Mouse (Mus musculus) C2C12 (cell line): ENCODE results near the gene 7530416G11Rik. TPM values are rescaled to one million over a fixed set of nuclear protein-coding genes. Genes with fewer than 3 reads are reported as not detected.

Source experiments
- H3K27me3 ChIP-seq: one replicate; pipeline ENCODE4 v1.6.1; 2011; ENCODE audit not compliant: control insufficient read depth, insufficient read depth, insufficient read length
- H3K36me3 ChIP-seq: one replicate; pipeline ENCODE4 v1.6.1; 2011; ENCODE audit not compliant: control insufficient read depth, insufficient read depth
- H3K4me3 ChIP-seq: one replicate; pipeline ENCODE4 v1.5.1; 2011; ENCODE audit warnings: mild to moderate bottlenecking, control low read depth; ENCODE audit not compliant: poor library complexity, insufficient read depth, severe bottlenecking
- H3K79me2 ChIP-seq: one replicate; pipeline ENCODE4 v1.6.1; 2011; ENCODE audit not compliant: control insufficient read depth, insufficient read depth
- H3K79me3 ChIP-seq: one replicate; pipeline ENCODE4 v1.6.1; 2011; ENCODE audit warnings: low read depth, control low read depth
- H3ac ChIP-seq: one replicate; pipeline ENCODE3; 2011; ENCODE audit warnings: low read depth; ENCODE audit not compliant: control insufficient read depth, insufficient read length
- CEBPB ChIP-seq: IDR thresholded peaks from one replicate; pipeline ENCODE4 v1.6.1; 2011; ENCODE audit warnings: low read depth, mild to moderate bottlenecking, control low read depth, moderate library complexity
- CTCF ChIP-seq: IDR thresholded peaks from one replicate; pipeline ENCODE4 v1.5.1; 2011; ENCODE audit not compliant: control insufficient read depth, insufficient read depth, insufficient read length
- FOSL1 ChIP-seq: IDR thresholded peaks from one replicate; pipeline ENCODE4 v1.8.0; 2011; ENCODE audit warnings: mild to moderate bottlenecking, low read length; ENCODE audit not compliant: poor library complexity, insufficient read depth, severe bottlenecking
- MAX ChIP-seq: IDR thresholded peaks from one replicate; pipeline ENCODE4 v1.6.1; 2011; ENCODE audit warnings: mild to moderate bottlenecking, control low read depth
- MYOD1 ChIP-seq: IDR thresholded peaks from one replicate; pipeline ENCODE4 v1.6.1; 2011; ENCODE audit warnings: low read depth; ENCODE audit not compliant: control insufficient read depth, insufficient read length
- MYOG ChIP-seq: IDR thresholded peaks from one replicate; pipeline ENCODE4 v1.6.1; 2011; ENCODE audit not compliant: control insufficient read depth, insufficient read length; ENCODE audit errors: extremely low read depth
- USF1 ChIP-seq: IDR thresholded peaks from one replicate; pipeline ENCODE4 v1.6.1; 2011; ENCODE audit warnings: low read depth, mild to moderate bottlenecking, control low read depth, moderate library complexity
- polyA plus RNA-seq: library from polyadenylated mRNA; unstranded; fragments of >200 nt; fragmentation: generic; extraction: Trizol; gene quantifications from one replicate; pipeline ENCODE4 v1.2.1, GENCODE M21; 2012; ENCODE audit warnings: missing spikeins

The 7530416G11Rik gene
- polyA plus RNA-seq, 1 experiment, result not detected

DNA sequence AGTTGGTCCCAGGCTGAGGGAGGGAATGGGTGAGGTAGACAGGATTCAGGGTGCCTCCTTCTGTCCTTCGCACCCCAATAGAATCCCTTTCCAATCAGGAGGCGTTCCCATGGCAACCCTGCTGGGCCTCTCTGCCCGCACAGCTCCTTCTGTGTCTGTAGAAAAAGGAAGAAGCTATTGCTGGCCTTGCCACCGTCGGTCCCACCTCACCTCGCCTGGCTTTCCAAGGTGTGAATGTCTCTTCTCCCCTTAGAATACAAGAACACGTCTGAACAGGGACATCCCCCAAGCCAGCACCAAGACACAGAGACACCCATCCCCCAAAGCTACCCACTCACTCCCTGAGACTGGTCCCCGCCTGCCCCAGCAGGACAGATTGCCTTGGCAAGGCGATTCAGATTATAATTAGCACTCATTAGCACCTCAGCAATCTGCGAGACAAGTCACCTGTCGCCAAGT, 8.8 kb downstream of the 7530416G11Rik start:
- H3K27me3 ChIP-seq, result peaks cover 73% of the 10 kb centered on the region
- no peak overlapping the region for H3K4me3 ChIP-seq
- no peak for TF ChIP-seq USF1
- no peak for TF ChIP-seq FOSL1
- no peak for TF ChIP-seq MYOD1
- TF ChIP-seq CTCF, result no peak
- TF ChIP-seq CEBPB, result no peak
- no peak for TF ChIP-seq MYOG

DNA sequence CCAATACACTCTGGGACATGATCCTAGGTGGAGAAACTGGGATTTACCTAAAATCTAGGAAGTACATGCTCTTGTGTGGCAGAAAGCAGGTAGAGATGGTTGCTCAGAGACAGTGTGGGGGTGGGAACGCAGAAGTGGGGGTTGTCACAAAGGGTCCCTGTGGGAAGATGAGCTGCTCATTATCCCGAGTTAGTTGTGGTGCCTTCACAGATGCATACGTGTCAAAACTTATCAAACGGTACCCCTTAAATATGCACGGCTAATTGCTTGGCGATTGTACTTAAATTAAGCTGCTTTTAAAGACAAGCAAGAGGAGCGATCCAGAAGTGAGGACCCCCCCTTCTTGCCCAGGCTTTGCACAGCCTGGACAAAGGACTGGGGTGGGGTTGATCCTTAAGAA, 13.3 kb downstream of the 7530416G11Rik start:
- H3K4me3 ChIP-seq, result no peak overlapping the region
- H3ac ChIP-seq, result no peak overlapping the region
- no peaks in the 10 kb centered on the region for H3K79me3 ChIP-seq
- H3K79me2 ChIP-seq, result no peaks in the 10 kb centered on the region
- H3K36me3 ChIP-seq, result no peaks in the 10 kb centered on the region
- no peak for TF ChIP-seq MYOG
- no peak for TF ChIP-seq CTCF
- no peak for TF ChIP-seq FOSL1
- TF ChIP-seq USF1, result no peak
- no peak for TF ChIP-seq CEBPB
- no peak for TF ChIP-seq MAX
- no peak for TF ChIP-seq MYOD1
- H3K27me3 ChIP-seq, result peaks cover 39% of the 10 kb centered on the region

More for the DNA sequence above, 8.8 kb downstream of the 7530416G11Rik start:
- no peak overlapping the region for H3ac ChIP-seq
- H3K36me3 ChIP-seq, result no peaks in the 10 kb centered on the region
- no peaks in the 10 kb centered on the region for H3K79me2 ChIP-seq
- no peaks in the 10 kb centered on the region for H3K79me3 ChIP-seq

DNA sequence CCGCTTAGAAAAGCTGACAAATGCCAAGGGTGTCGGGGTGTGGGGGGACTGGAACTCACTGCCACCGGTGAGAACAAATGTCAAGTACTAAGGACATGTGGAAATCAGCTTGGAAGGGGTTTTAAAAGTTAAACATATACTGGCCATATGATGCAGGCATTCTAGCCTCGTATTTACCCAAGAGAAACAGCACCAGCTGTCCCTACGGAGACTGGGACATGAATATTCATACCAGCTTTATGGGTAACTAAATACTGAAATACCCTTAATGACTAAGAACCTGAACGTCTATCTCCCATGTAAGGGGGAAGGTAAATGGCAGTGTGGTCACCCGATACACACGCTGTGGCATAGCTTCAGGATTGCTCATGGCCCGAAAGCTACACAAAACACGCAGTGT, 14.1 kb downstream of the 7530416G11Rik start:
- Histone ChIP-seq H3K79me2 (no peaks in the 10 kb centered on the region), H3K4me3 (no peak overlapping the region), H3K27me3 (peaks cover 31% of the 10 kb centered on the region), H3K79me3 (no peaks in the 10 kb centered on the region), H3ac (no peak overlapping the region), H3K36me3 (no peaks in the 10 kb centered on the region)
- TF ChIP-seq MYOD1, result peak; percentile 43
- no peak for TF ChIP-seq CTCF
- TF ChIP-seq FOSL1, result peak; percentile 7

DNA sequence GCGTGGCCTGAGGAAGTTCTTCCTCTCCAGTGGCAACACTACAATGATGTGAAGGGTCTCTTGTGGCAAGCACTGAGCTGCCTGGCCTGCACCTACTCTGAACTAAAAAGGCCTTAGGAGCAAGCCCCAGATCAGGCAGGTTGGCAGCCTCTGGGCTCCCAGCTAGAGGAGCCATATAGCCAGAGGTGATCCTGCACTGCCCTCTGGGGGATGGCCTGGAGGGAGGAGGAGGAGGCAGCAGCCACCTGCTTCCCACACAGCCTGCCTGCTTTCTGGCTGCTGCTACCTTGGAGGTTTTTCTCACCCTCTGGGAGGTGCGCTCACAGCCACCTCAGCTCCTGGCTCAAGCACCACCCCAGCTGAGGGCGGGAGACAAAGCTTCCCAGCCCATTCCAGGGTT, 22.4 kb downstream of the 7530416G11Rik start:
- TF ChIP-seq MAX (no peak), MYOG (no peak), CTCF (peak; percentile 50), CEBPB (no peak)
- Histone ChIP-seq H3K27me3 (peaks cover 19% of the 10 kb centered on the region), H3K79me3 (no peaks in the 10 kb centered on the region), H3ac (no peak overlapping the region), H3K36me3 (no peaks in the 10 kb centered on the region), H3K4me3 (no peak overlapping the region), H3K79me2 (no peaks in the 10 kb centered on the region)

DNA sequence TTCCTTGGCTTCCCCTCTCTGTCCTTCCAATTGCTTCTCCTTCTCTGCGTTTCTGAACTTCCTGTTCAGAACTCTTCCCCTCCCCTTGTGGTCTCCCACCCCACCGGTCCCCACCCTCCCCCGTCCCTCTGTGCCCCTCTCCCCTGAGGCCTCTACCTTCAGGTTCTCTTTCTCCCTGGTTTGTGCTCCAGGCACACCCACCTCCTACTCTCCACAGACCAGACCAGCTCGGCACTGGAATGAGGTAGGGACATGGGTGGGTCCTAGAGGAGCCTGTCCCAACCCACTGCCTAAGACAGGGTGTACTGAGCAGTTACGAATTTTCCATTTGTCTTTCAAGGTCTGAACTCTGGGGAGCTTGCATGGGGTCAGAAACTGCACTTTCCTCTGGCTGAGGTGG, 23.1 kb downstream of the 7530416G11Rik start:
- Histone ChIP-seq H3K27me3 (peaks cover 19% of the 10 kb centered on the region), H3K4me3 (no peak overlapping the region), H3K79me3 (no peaks in the 10 kb centered on the region), H3K79me2 (no peaks in the 10 kb centered on the region), H3ac (no peak overlapping the region), H3K36me3 (no peaks in the 10 kb centered on the region)
- TF ChIP-seq CEBPB (no peak), CTCF (no peak), MYOD1 (no peak), FOSL1 (no peak), MAX (no peak), MYOG (no peak)

DNA sequence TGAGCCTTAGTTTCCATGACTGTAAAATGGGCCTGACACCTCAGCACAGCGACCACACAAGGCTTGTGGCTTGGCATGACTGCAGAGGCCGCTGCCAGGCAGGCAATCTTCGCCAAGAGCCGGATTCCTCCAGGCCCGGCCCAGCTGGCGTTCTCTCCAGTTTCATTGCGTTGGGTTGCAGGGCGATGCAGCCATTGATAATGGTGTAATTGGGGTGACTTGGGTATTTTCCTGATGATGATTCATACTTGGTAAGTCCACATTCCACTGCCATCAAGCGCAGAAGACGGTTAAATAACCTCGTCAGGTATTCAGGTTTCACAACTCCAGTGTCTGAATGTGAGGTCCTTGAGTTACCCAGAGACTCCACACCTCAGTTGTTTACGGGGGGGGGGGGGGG, 23.7 kb downstream of the 7530416G11Rik start:
- Histone ChIP-seq H3K27me3 (peaks cover 19% of the 10 kb centered on the region), H3K4me3 (no peak overlapping the region), H3K79me3 (no peaks in the 10 kb centered on the region), H3K79me2 (no peaks in the 10 kb centered on the region), H3K36me3 (no peaks in the 10 kb centered on the region), H3ac (no peak overlapping the region)
- TF ChIP-seq CEBPB (peak; percentile 81), MYOD1 (peak; percentile 74), MYOG (no peak), USF1 (no peak), CTCF (no peak), MAX (peak; percentile 87), FOSL1 (peak; percentile 31)
